Mouse (Mus musculus): ENCODE measurements around the gene Rnase4.

DNA sequence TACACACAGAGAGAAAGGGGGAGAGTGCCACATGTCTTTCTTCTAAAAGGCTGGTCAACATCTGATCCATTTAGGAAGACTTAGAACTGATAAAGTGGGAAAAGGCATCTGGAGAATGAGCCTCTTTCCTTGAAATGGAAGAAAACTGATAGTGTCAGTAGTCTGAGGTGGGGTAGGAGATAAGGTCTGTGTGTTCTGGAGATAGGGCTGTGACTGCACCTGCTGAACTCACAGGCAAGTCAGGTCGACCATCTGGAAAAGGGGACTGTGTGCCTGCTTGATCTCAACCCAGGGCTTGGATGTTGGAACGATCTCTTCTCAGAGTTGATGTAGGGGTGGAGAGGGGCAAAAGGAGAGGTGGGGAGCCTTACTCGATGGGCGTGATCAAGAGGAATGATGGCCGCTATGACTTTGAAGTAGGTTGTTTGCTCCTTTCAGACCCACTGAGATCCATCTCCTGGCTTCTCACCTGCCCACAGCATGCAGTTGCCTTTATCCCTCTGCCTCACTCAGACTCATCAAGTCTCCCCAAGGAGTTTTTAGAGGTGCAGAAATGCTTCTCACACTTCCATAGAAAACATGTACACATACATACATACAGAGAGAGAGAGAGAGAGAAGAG, 61.5 kb downstream of the Rnase4 start:
- TF ChIP-seq CTCF (IDR thresholded peaks at IDR 0.05), result no peak
- TF ChIP-seq POLR2A (IDR thresholded peaks at IDR 0.05; ENCODE audit: insufficient read depth, low read depth, low read length), result no peak
- TF ChIP-seq EP300 (IDR thresholded peaks at IDR 0.05; ENCODE audit: insufficient read depth, low read depth, low read length), result no peak
